Mouse (Mus musculus): ENCODE data around the gene Gm49325. TPM values are rescaled to one million over a fixed set of nuclear protein-coding genes. Genes with fewer than 3 reads are reported as not detected.

Gene Gm49325
- polyA plus RNA-seq, 1 experiment from 2014 or later: not detected

DNA sequence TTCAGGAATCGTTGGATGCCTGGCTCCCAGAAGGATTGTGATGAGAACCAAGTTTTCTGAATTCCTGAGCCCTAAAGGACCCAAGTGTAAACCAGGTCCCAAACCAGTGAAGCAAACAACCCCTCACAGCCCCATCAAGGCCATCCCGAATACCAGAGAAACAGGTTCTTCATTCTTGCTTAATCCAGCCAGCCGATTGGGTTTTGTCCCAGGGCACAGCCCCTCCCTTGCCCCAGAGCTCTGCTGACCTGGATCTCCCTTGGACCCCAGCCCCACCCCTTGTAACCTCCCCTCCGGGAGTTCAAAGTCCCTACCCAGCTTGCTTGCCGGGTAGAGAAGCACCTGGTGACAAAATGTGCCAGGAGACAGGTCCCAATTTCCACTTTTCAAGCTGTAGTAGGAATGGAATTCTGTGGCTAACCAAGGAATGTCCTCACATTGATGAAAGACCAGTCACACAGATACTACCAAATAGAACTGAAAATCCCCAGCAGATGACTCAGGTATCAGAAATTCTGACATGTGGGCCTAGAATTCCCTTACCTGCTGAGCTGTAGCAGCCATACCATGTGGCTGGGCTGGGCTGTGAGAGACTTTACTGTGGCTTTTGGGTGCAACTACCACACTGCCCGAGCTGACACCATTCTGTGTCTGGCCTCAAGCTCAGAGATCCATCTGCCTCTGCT lies 35.9 kb upstream of the Gm49325 start:
- Histone ChIP-seq H3K4me1 (ENCODE audit: control insufficient read depth, insufficient read depth, low read length) (no peaks in the 10 kb centered on the region), H3K9me3 (ENCODE audit: control insufficient read depth, low read length) (no peaks in the 10 kb centered on the region), H3K27ac (ENCODE audit: low read depth, low read length) (no peak overlapping the region), H3K4me3 (ENCODE audit: low read depth, low read length) (no peak overlapping the region), H3K9ac (ENCODE audit: low read length) (no peak overlapping the region), H3K4me2 (no peak overlapping the region), H3K36me3 (ENCODE audit: control insufficient read depth, insufficient read depth, low read length) (no peaks in the 10 kb centered on the region), H3K27me3 (ENCODE audit: control insufficient read depth, insufficient read depth, low read length) (no peaks in the 10 kb centered on the region)
- DNase-seq (ENCODE audit: low spot score, missing footprints): no peak
- 66% methylated on average over 6 of the region's 6 CpGs for WGBS
- no peak for ATAC-seq (ENCODE audit: low FRiP score)

DNA sequence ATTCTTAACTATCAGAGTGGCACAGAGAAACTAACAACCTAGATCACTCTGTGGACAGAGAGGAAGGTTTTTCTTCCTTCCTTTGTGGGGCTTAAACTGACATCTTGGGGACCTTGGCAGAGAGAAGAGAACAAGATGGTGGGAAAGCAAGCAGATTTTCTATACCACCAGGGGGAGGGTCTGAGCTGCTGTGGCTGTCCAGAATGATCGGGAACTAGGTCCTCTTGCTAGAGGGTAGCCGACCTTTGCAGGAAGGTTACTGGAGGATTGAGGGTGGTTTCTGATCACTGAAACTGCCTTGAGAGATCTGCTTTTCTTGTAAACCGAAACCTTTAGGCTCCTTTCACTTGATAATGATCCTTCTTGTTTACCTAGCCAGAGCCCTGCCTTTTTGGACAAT lies 33.8 kb upstream of the Gm49325 start:
- Histone ChIP-seq H3K27ac (ENCODE audit: low read depth, low read length) (no peak overlapping the region), H3K9ac (ENCODE audit: low read length) (no peak overlapping the region), H3K9me3 (ENCODE audit: control insufficient read depth, low read length) (no peaks in the 10 kb centered on the region), H3K4me2 (no peak overlapping the region), H3K4me3 (ENCODE audit: low read depth, low read length) (no peak overlapping the region), H3K36me3 (ENCODE audit: control insufficient read depth, insufficient read depth, low read length) (no peaks in the 10 kb centered on the region), H3K4me1 (ENCODE audit: control insufficient read depth, insufficient read depth, low read length) (no peaks in the 10 kb centered on the region), H3K27me3 (ENCODE audit: control insufficient read depth, insufficient read depth, low read length) (no peaks in the 10 kb centered on the region)
- no peak for ATAC-seq (ENCODE audit: low FRiP score)
- WGBS: 44% methylated on average over 3 of the region's 3 CpGs
- no peak for DNase-seq (ENCODE audit: low spot score, missing footprints)

DNA sequence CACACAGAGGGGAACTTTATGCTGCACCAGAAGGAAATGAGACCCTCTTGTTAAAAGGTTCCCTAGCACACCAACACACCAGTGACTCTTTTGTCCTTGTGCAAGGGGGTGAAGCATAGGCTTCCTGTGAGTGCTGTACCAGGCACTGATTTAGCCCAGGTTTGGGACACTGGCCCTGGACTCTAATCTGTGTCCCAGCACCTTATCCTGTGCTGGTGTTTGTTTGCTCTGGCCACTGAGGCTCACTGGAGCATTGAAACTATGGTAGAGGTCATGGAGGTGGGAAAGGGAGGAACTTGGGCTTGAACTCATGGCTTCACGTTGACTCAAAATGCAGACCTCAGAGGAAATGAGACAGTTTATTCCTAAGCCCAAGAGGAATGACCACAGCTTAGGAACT lies 32.8 kb upstream of the Gm49325 start:
- Histone ChIP-seq H3K36me3 (ENCODE audit: control insufficient read depth, insufficient read depth, low read length) (no peaks in the 10 kb centered on the region), H3K27ac (ENCODE audit: low read depth, low read length) (no peak overlapping the region), H3K27me3 (ENCODE audit: control insufficient read depth, insufficient read depth, low read length) (no peaks in the 10 kb centered on the region), H3K9ac (ENCODE audit: low read length) (no peak overlapping the region), H3K9me3 (ENCODE audit: control insufficient read depth, low read length) (no peaks in the 10 kb centered on the region), H3K4me1 (ENCODE audit: control insufficient read depth, insufficient read depth, low read length) (no peaks in the 10 kb centered on the region), H3K4me2 (no peak overlapping the region), H3K4me3 (ENCODE audit: low read depth, low read length) (no peak overlapping the region)
- no peak for ATAC-seq (ENCODE audit: low FRiP score)
- DNase-seq (ENCODE audit: low spot score, missing footprints): no peak
- WGBS: 55% methylated on average over 1 of the region's 1 CpGs

DNA sequence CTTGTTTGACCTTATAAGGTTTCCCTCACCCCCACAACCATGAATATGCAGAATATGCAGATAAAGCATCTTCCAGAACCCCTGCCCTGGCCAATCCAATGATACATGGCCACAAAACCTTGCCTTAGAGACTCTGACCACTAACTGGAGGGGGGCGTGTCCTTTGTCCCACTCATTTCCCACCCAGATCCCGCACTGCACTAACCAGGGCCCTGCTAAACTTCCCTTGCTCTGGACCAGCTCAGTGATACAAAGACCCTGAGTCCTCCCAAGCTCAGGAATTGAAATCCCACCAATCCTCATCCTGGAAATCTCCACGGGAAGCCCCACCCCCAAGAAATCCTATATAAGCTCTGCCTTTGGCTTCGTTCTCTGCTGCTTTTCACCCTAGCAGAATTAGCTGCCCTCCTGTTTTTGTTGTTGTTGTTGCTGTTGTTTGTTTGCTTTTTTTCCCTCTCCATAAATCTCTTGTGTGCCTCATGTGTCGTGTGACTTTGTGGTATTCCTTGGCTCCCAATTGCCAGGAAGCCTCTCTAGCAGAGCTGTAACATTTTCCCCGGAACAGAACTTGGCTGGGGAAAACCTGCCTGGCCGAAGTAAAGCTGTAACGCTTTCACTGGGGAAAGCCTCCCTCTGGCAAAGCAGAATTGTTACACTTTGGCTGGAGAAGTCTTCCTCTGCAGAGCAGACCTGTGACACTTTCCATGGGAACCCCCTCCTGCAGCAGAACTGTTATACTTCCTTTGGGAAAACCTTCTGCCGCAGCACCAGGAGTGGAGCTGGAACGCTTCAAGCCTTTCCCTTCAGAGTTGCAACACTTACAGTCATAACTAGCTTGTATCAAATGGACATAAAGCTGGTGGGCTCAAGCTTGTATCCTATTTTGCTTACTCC lies 25.7 kb upstream of the Gm49325 start:
- no peaks in the 10 kb centered on the region for H3K9me3 ChIP-seq (ENCODE audit: control insufficient read depth, low read length)
- no peaks in the 10 kb centered on the region; the same call in 1 of the 2 replicates for H3K4me1 ChIP-seq (ENCODE audit: control insufficient read depth, insufficient read depth, low read length)
- no peak for ATAC-seq (ENCODE audit: low FRiP score)
- H3K4me3 ChIP-seq (ENCODE audit: low read depth, low read length): no peak overlapping the region
- no peak overlapping the region for H3K4me2 ChIP-seq
- no peaks in the 10 kb centered on the region for H3K36me3 ChIP-seq (ENCODE audit: control insufficient read depth, insufficient read depth, low read length)
- no peak for DNase-seq (ENCODE audit: low spot score, missing footprints)
- WGBS: 72% methylated on average over 10 of the region's 10 CpGs
- no peak overlapping the region for H3K9ac ChIP-seq (ENCODE audit: low read length)
- H3K27ac ChIP-seq (ENCODE audit: low read depth, low read length): no peak overlapping the region
- no peaks in the 10 kb centered on the region for H3K27me3 ChIP-seq (ENCODE audit: control insufficient read depth, insufficient read depth, low read length)

DNA sequence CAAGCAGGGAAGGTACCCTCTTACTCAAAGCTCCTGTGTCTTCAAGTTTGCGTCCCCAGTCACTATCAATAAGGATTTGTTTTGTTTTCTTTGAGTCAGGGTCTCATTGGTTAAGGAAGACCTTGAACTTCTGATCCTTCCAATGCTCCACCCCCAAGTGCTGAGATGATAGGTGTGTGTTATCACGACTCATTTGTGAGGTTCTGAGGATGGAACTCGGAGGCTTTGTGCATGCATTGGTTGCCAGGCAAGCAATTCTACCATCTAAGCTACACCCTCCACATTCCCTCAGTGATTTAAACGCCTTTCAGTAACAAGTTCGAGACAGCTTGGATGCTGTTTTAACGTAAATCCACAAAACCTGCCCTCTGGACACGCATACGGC lies 25.0 kb upstream of the Gm49325 start:
- WGBS: 10% methylated on average over 8 of the region's 8 CpGs
- ATAC-seq (ENCODE audit: low FRiP score): peak; percentile 22; the same call in 1 of the 2 replicates
- peak overlapping the region; percentile 75; the same call in 1 of the 2 replicates for H3K27ac ChIP-seq (ENCODE audit: low read depth, low read length)

DNA sequence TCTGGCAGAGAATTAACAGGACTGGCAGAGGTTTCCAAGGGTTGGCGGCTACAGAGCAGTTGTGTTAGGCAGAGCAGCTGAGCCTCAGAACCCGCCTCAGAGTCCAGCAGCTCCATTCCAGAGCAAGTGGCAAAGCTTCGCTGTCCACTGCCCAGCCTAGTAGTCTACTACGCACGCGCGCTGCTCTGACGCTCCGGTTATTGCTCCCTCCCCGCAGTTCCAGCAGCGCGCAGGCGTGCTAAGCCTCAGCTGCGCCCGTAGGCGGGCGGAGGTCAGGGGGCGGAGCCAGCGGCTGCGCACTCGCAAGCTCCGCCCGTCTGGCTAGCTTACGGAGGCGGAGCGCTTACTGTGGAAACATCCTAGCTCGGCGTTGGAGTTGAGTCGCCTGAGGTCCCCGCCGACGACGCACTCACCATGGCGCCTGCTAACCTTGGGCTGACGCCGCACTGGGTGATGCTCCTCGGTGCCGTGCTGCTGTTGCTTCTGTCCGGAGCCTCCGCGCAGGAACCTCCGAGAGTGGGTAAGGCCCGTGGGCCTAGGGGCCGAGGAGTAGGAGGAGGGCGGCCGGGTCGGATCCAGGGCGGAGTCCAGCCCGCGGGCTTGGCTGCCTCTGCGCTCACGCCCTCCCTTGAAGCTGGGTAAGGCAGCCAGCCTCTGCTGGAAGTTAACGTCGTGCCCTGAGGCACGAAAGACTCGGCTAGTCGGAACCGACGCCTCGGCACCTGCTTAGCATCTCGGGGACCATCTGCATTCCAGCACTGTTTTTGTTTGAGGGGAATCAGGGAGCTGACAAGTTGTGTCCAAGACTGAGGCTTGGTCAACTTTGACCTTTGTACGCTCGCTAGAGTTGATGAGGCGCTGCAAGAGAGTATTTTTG lies 24.4 kb upstream of the Gm49325 start, which contains the start of gene Pttg1ip:
Gene Pttg1ip (plus strand): TSS at position 313 of the 877 bp plus-strand sequence.
- Histone ChIP-seq H3K36me3 (ENCODE audit: control insufficient read depth, insufficient read depth, low read length) (no peaks in the 10 kb centered on the region), H3K4me3 (ENCODE audit: low read depth, low read length) (peak within 1 kb of the TSS; percentile 72), H3K27me3 (ENCODE audit: control insufficient read depth, insufficient read depth, low read length) (no peaks in the 10 kb centered on the region), H3K4me1 (ENCODE audit: control insufficient read depth, insufficient read depth, low read length) (no peaks in the 10 kb centered on the region; the same call in 1 of the 2 replicates), H3K4me2 (peak within 1 kb of the TSS; percentile 66), H3K27ac (ENCODE audit: low read depth, low read length) (peak within 1 kb of the TSS; percentile 75), H3K9me3 (ENCODE audit: control insufficient read depth, low read length) (no peaks in the 10 kb centered on the region), H3K9ac (ENCODE audit: low read length) (peak within 1 kb of the TSS; percentile 79)
- peak; percentile 99 for DNase-seq (ENCODE audit: low spot score, missing footprints)
- WGBS: under 1% methylated on average over 64 of the region's 64 CpGs
- ATAC-seq (ENCODE audit: low FRiP score): peak; percentile 97

More for the DNA sequence above, 25.0 kb upstream of the Gm49325 start:
- H3K4me2 ChIP-seq: peak overlapping the region; percentile 66
- H3K9ac ChIP-seq (ENCODE audit: low read length): peak overlapping the region; percentile 65
- DNase-seq (ENCODE audit: low spot score, missing footprints): no peak
- H3K4me3 ChIP-seq (ENCODE audit: low read depth, low read length): peak overlapping the region; percentile 72
- no peaks in the 10 kb centered on the region for H3K9me3 ChIP-seq (ENCODE audit: control insufficient read depth, low read length)
- H3K27me3 ChIP-seq (ENCODE audit: control insufficient read depth, insufficient read depth, low read length): no peaks in the 10 kb centered on the region
- no peaks in the 10 kb centered on the region for H3K36me3 ChIP-seq (ENCODE audit: control insufficient read depth, insufficient read depth, low read length)
- no peaks in the 10 kb centered on the region; the same call in 1 of the 2 replicates for H3K4me1 ChIP-seq (ENCODE audit: control insufficient read depth, insufficient read depth, low read length)

DNA sequence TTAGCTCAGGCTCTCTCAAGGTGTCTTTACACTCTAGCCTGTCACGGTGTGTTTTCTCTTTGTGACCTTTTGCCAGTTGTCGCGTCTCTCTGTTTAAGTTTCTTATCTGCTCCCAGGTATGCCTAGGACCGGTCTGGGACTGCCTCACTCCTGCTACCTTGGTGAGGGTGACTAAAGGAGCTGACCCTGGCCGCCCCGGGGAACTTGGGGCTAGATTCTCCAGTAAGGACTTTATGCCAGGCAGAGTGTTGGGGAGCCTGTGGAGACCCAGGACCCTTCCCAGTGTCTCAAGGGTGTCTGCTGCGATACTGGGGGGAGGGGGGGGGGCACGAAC lies 23.7 kb upstream of the Gm49325 start:
- ATAC-seq (ENCODE audit: low FRiP score): 0 out of 2 replicates have a peak, but pooled peaks have one; percentile 17
- H3K27ac ChIP-seq (ENCODE audit: low read depth, low read length): no peak overlapping the region

DNA sequence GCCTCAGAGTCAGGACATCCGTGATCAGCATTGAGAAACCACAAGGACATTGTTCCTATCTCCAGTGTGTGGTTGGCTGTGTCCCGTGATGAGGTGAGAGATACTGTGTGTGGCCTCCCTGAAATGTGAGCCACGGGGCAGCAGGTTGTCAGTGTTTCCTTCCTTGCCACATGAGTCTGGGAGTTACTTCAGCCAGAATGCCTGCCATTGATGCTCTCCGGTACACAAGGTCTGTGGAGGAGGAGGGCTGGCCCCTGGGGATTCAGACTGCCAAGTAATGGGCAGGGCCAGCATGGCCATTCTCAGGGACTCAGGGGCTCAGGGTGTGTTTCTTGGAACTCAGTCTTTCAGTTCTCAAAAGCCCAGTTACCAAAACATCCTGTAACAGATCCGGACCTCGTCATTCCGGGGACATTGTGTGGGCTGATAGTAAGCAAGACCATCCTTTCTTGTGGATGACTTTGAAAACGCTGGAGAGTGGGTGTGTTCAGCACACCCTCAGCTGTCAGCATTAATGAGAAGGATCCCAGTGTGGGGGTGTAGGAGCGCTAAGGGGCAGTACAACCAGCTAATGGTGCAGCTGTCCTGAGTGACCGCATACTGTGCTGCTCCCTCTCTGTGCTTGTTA lies 22.1 kb upstream of the Gm49325 start:
- no peak overlapping the region for H3K4me3 ChIP-seq (ENCODE audit: low read depth, low read length)
- H3K27me3 ChIP-seq (ENCODE audit: control insufficient read depth, insufficient read depth, low read length): no peaks in the 10 kb centered on the region
- ATAC-seq (ENCODE audit: low FRiP score): no peak
- no peak for DNase-seq (ENCODE audit: low spot score, missing footprints)
- H3K9ac ChIP-seq (ENCODE audit: low read length): no peak overlapping the region
- WGBS: 81% methylated on average over 10 of the region's 10 CpGs
- H3K4me2 ChIP-seq: no peak overlapping the region
- H3K4me1 ChIP-seq (ENCODE audit: control insufficient read depth, insufficient read depth, low read length): no peaks in the 10 kb centered on the region; the same call in 1 of the 2 replicates
- no peak overlapping the region for H3K27ac ChIP-seq (ENCODE audit: low read depth, low read length)
- H3K36me3 ChIP-seq (ENCODE audit: control insufficient read depth, insufficient read depth, low read length): no peaks in the 10 kb centered on the region
- no peaks in the 10 kb centered on the region for H3K9me3 ChIP-seq (ENCODE audit: control insufficient read depth, low read length)

More for the DNA sequence above, 23.7 kb upstream of the Gm49325 start:
- 11% methylated on average over 8 of the region's 8 CpGs for WGBS
- Histone ChIP-seq H3K9ac (ENCODE audit: low read length) (peak overlapping the region; percentile 79), H3K4me1 (ENCODE audit: control insufficient read depth, insufficient read depth, low read length) (no peaks in the 10 kb centered on the region; the same call in 1 of the 2 replicates), H3K4me2 (peak overlapping the region; percentile 66), H3K36me3 (ENCODE audit: control insufficient read depth, insufficient read depth, low read length) (no peaks in the 10 kb centered on the region), H3K9me3 (ENCODE audit: control insufficient read depth, low read length) (no peaks in the 10 kb centered on the region), H3K27me3 (ENCODE audit: control insufficient read depth, insufficient read depth, low read length) (no peaks in the 10 kb centered on the region), H3K4me3 (ENCODE audit: low read depth, low read length) (peak overlapping the region; percentile 72)
- no peak for DNase-seq (ENCODE audit: low spot score, missing footprints)
